Mouse (Mus musculus) brain, embryonic 14.5 days (tissue): ENCODE measurements at regions not wholly inside any gene's neighbourhood (a gene's known extent, or its start where the extent isn't known, plus 50 kb on each side); places are given as distances from the start of the nearest gene placed in this dataset.

Experiments used
- DNase-seq: peaks from one replicate; pipeline ENCODE4 v3.0.0-alpha.2; 2011; ENCODE audit warnings: low read depth
- CTCF ChIP-seq: fragments of 200-500 bp; IDR thresholded peaks from 2 replicates; pipeline ENCODE4 v1.5.1; 2012; ENCODE audit warnings: inconsistent platforms, mild to moderate bottlenecking, moderate library complexity, borderline replicate concordance; ENCODE audit not compliant: insufficient read depth, insufficient read length; ENCODE audit errors: extremely low read depth
- POLR2A ChIP-seq: fragments of 200-500 bp; IDR thresholded peaks from 2 replicates; pipeline ENCODE4 v1.6.1; 2012; ENCODE audit warnings: mild to moderate bottlenecking, inconsistent platforms, borderline replicate concordance; ENCODE audit not compliant: poor library complexity, insufficient read depth, insufficient read length, severe bottlenecking; ENCODE audit errors: extremely low read depth

DNA sequence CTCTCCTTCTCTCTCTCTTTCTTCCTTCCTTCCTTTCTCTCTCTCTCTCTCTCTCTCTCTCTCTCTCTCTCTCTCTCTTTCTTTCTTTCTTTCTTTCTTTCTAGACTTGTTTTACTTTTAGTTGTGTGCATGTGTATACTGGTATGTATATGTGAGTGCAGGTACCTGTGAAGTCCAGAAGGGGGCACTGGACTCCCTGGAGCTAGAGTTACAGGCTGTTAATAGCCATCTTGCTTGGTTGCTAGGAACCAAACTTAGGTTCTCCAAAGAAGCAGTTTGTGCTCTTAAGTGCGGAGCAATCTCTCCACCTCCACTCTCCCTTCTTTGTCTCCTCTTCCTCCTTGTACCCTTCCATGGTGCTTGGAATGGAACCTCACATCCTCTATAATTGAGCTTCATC, 77.2 kb downstream of the Gm10604 start:
- TF ChIP-seq CTCF, result no peak; the same call in 1 of the 2 replicates
- TF ChIP-seq POLR2A, result no peak

DNA sequence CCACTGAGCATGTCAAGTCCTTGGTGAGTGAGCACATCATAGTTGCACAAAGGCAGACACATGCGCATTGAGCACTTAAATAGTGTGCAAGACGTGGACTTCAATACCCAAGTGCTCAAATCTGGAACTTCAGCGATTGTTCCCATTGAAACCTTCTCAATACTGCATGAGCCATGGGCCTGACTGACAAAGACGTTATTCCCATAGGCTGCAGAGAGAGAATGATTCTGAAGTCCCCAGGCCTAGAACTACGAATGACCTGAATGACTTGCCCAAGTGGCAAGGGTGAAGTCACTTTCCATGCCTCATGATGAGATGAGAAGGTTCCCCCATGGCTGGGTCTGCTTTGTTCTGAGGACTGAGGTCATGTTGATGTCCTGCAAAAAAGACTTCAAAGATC, 77.7 kb downstream of the Gm10604 start:
- TF ChIP-seq POLR2A, result no peak
- TF ChIP-seq CTCF, result no peak

More for the DNA sequence above, 77.2 kb downstream of the Gm10604 start:
- no peak for DNase-seq

DNA sequence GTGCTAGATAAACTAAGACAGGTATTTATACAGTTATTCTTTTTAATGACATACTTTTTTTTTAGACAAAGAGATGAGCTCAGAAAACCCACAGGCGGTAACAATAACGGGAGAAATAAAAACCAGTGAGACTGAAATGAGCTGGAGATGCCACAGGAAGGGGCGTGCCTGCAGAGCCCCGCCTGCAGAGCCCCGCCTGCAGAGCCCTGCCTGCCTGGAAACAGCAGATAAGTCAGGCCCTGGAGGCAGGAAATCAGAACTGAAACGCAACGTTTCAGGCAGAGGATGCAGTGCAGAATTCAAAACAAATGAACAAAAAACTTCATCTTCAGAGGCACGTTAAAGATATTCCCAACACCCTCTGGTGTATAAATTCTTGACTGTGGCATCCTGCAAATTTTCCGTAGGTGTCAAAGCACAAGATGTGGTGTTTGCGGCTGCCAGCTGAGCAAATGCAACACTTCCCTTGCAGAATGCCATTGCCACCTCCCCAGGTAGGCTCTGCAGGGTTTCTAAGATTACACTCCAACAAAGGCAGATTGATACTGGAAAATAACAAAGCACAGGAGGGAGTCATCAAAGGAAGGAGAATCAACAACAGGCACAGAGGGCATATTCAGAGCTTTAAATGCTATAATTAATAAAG, 81.0 kb downstream of the Gm10604 start:
- DNase-seq, result peak; percentile 74
- TF ChIP-seq CTCF (no peak), POLR2A (no peak)

More for the DNA sequence above, 77.7 kb downstream of the Gm10604 start:
- no peak for DNase-seq

DNA sequence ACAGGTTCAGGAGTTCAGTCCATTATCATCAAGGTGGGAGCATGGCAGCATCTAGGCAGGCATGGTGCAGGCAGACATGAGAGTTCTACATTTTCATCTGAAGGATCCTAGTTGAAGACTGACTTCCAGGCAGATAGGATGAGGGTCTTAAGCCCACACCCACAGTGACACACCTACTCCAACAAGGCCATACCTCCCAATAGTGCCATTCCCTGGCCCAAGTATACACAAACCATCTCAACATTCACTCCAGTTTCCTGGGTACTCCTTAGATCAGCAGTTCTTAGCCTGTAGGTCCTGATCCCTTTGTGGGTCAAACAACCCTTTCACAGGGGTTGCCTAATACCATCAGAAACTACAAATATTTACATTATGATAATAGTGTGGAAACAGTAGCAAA, 83.8 kb downstream of the Gm10604 start:
- no peak for TF ChIP-seq CTCF
- TF ChIP-seq POLR2A, result no peak
- DNase-seq, result no peak

DNA sequence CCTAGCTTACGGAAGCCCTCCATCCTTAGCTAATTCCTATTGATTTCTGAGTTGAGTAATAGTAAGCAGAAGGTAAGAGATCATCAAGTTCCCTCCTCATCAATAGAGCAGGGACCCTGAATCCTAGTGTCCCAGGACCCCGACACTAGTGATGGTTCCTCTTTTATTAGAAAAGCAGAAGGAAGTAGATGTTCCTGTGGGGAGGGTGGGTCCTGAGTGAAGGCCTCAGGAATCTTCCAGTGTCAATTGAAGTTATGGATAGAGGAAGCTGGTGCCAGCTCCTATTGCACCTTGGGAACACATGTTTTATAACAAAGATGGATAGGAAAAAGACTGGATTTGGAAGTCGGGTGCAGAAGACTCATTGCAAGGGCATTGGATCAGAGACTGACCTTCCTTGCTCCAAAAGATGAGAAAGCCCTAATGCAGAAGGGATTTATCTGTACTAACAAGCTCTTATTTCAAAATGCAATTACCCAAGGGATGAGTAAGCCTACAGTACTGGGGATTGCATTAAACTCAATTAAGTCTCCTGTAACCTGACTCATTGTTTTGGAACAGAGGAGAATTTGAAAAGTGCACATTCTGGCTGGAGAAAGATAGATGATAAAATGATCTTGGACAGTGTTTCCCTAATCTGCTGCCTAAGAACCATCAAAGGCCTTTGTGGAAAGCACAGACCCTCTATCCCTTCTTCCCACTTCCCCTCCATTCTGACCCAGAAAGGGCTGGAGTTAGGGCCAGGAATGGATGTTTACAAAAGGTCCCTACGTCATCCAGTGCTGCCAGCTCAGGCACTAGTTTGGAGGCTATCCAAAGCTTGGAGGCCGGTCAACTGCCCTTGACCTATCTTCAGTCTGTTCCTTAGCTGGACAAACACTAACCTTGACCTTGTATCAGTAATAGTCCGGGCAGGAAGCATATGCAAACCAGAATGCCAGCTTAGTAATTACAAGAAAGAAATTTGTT, 84.9 kb downstream of the Gm10604 start:
- TF ChIP-seq CTCF (no peak), POLR2A (no peak)
- DNase-seq, result no peak

DNA sequence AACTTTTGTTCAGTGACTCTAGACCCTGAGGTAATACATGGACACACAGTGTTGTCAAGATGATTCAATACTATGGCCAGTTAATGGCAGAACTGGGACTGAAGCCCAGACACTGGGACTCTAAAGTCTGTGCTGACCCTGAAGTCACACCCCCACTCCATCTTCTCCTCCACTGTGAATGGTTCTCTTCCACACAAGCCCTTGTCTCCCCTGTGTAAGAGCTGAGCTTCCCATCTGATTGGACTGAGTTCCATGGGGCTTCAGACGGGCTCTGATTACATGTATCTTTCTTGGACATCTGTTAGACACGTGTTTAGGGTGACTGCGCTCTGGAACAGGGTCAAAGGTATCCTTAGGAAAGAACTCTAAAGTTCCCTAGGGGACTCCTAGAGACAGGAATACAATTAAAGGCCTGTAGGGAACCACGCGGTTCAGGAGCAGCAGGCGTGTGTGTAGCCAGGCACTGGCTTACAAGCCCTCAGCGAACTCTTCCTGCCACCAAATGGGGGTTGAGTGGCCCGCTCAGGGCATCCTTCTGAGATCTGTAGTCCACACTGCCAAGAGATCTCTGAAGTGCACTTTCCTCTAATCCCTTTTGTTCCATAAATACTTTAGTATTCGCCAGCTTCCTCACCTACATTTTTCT, 87.4 kb downstream of the Gm10604 start:
- no peak for TF ChIP-seq CTCF
- no peak for TF ChIP-seq POLR2A
- no peak for DNase-seq

DNA sequence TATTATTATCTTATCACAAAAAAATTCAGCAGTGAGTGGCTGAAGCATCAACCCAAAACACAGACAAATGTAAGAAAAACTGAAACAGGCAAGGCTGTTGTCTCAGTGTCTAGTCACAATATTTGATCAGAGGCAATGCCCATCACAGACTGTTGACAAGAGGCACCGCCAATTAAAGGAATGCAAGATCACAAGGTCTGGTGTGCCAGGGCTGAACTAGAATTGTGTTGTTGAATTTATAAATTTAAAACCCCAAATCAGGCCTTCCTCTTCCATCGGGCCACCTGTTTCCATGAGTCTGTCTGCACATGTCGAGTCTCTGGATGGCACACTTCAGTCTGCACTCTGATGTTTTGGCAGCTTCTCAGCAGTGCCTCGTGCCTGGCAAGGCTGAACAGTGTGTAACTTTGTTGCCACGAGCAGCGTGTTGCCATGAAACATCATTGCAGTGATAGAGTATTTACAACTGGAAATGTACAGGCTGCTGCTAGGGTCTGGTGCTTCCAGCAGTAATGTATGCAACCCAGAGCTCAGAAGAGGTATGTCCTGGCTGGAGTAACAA, 91.9 kb downstream of the Gm10604 start:
- no peak for TF ChIP-seq POLR2A
- no peak for TF ChIP-seq CTCF
- DNase-seq, result peak; percentile 77

DNA sequence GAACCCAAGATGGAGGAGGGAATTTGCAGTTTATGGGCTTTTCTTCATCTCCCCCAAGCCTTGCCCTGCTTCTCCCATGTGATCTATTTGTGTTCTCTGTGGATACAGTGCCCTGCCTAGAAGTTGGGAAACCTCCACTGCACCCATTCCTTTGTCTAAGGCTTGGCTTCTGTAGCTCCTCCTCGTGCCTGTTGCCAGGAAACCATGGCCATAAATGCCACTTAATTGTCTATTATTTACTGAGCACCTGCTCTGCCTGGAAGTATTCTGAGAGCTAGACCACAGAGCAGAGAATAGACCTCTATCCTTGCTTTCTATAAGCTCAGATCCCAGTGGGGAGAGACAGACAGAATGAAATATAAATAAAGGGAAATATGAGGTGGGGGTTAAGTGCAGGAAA, 93.7 kb downstream of the Gm10604 start:
- peak; percentile 78 for DNase-seq
- TF ChIP-seq POLR2A (no peak), CTCF (no peak)

DNA sequence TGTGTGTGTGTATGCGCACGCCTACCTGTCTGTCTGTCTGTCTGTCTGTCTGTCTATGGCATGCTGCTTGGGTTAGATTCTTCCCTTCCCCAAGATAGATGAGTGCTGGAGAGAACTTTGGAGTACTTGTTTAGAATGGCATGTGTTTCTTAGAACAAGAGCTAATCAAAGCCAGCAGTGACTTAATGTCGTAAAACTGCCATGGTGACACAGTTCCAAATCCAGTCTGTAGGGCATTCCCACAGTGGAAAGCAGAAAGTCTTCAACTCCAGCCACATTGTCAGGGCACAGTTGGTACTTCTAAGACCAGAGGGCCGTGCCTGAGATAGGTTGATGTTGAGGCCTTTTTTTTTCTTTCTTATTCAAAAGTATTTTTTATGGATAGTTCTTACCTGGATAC, 95.6 kb downstream of the Gm10604 start:
- no peak for DNase-seq
- TF ChIP-seq POLR2A (no peak), CTCF (no peak)

DNA sequence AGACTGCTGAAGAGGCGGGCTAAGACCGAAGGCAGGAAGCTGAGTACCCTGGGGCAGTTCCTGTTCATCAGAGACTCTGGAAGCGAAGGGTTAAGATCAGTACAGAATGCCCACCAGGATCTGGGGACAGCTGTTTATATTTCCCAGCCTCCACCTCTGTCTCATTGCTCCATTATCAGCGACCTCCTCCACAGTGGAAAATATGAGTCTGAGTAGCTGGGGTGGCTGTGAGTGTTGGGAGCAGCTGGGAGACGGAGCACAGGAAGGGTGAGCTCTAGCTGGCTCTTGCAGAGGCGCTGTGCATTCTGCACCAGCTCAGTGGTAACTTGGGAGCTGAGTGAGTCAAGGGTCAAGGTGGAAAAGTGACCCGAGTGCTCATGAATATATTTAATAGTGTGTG, 96.2 kb downstream of the Gm10604 start:
- no peak for TF ChIP-seq POLR2A
- TF ChIP-seq CTCF, result no peak
- no peak for DNase-seq

DNA sequence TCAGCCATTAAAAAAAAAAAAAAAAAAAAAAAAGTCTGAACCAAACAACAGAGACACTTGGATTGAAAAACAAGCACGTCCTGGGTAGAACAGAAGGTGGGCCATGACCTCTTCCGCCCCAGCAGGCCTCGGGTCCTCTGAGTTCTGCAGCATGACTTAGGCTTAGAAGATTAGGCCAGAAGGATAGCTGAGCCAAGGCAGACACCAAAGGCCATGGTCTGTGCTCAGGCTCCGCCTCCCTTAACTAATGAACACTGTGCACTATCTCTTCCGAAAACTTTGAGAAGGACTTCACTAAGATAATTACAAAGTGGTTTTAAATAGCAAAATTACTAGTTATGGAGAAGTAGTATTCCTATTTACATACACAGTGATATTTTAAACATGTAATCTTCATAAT, 97.8 kb downstream of the Gm10604 start:
- TF ChIP-seq POLR2A (no peak), CTCF (no peak)

More for the DNA sequence above, 97.8 kb downstream of the Gm10604 start:
- no peak for DNase-seq
